Mouse (Mus musculus) thymus, adult 2 months (tissue): ENCODE data around the gene Uhrf2. TPM values are rescaled to one million over a fixed set of nuclear protein-coding genes. Genes with fewer than 3 reads are reported as not detected.

Experiments
- DNase-seq: peaks from one replicate; pipeline ENCODE4 v3.0.0; 2021
- H3K27ac ChIP-seq: fragments of 200-500 bp; 2 replicates; pipeline ENCODE4 v1.5.1; 2012; ENCODE audit warnings: low read length, control low read depth; ENCODE audit not compliant: control insufficient read depth, insufficient read depth
- H3K27me3 ChIP-seq: fragments of 200-500 bp; 2 replicates; pipeline ENCODE4 v1.6.1; 2012; ENCODE audit warnings: mild to moderate bottlenecking, low read length, moderate library complexity, mixed read lengths; ENCODE audit not compliant: control insufficient read depth, insufficient read depth
- H3K36me3 ChIP-seq: fragments of 200-500 bp; 2 replicates; pipeline ENCODE4 v1.6.1; 2012; ENCODE audit warnings: mild to moderate bottlenecking, low read length, moderate library complexity; ENCODE audit not compliant: control insufficient read depth, insufficient read depth
- H3K4me1 ChIP-seq: fragments of 200-500 bp; replicated peaks from 2 replicates; pipeline ENCODE4 v1.6.1; 2012; ENCODE audit warnings: low read length; ENCODE audit not compliant: control insufficient read depth, insufficient read depth
- H3K4me3 ChIP-seq: fragments of 200-500 bp; 2 replicates; pipeline ENCODE4 v1.5.1; 2012; ENCODE audit warnings: mild to moderate bottlenecking, low read length, control low read depth, moderate library complexity; ENCODE audit not compliant: control insufficient read depth, insufficient read depth
- CTCF ChIP-seq: fragments of 200-500 bp; IDR thresholded peaks from 2 replicates; pipeline ENCODE4 v1.5.1; 2012; ENCODE audit warnings: mild to moderate bottlenecking, control low read depth, low read length, moderate library complexity, borderline replicate concordance; ENCODE audit not compliant: control insufficient read depth, poor library complexity, insufficient read depth; ENCODE audit errors: extremely low read depth
- POLR2A ChIP-seq: fragments of 200-500 bp; IDR thresholded peaks from 2 replicates; pipeline ENCODE4 v1.6.1; 2012; ENCODE audit warnings: mild to moderate bottlenecking, low read length, control low read depth, moderate library complexity; ENCODE audit not compliant: control insufficient read depth, poor library complexity, insufficient read depth; ENCODE audit errors: extremely low read depth
- WGBS: fragments of 180-500 bp; shearing (Covaris S2); methylation state at CpG from one replicate; pipeline ENCODE4 v1.1.7; 2018; 5-methylcytosine and 5-hydroxymethylcytosine counted together
- polyA plus RNA-seq: library from polyadenylated mRNA; depleted of rRNA; stranded (reverse); fragments of >200 nt; gene quantifications from 2 replicates; pipeline ENCODE4 v1.2.3, GENCODE M21; 2012

Gene Uhrf2
- polyA plus RNA-seq, 1 experiment = 80.5 TPM

DNA sequence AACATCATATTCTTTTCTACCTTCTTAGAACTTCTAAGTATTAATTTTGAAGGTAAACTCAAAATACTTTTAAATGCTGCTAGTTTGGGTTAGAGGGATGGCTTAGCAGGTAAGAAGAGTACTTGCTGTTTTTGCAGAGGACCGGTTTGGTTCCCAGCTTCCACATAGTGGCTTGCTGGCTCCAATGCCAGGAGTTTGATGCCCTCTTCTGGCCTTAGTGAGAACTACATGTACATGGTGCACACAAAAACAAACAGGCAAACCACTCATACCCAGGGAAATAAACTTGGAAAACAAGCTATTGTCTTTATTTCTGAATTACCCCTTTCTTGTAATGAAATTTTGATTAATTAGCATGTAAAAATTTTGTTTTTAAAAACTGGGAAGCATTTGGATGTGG lies 15.5 kb downstream of the Uhrf2 start:
- Histone ChIP-seq H3K4me3 (no peak overlapping the region), H3K4me1 (no peaks in the 10 kb centered on the region), H3K27me3 (no peaks in the 10 kb centered on the region), H3K27ac (no peak overlapping the region), H3K36me3 (peaks cover 11% of the 10 kb centered on the region)
- TF ChIP-seq POLR2A (no peak), CTCF (no peak)
- DNase-seq = peak; percentile 58
- 97% methylated on average over 1 of the region's 1 CpGs for WGBS

DNA sequence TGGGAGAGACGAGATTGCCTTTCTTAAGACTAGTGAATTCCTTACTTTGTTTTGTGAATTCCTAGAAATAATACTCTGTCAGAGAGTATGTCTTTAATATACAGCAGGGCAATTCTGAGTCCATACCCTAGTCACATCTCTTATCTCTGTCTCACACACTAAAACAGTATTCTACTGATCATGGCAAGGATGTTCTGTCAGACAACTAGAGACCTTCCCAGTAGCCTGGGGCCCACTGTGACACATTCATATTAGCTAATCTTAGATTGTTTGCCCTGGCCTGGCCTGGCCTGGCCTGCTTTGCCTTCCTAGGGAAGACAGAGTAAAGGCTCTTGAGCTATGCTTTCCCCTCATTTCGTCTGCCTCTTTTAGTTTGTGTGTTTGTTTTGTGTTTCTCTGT lies 20.3 kb downstream of the Uhrf2 start:
- H3K4me1 ChIP-seq = no peaks in the 10 kb centered on the region
- DNase-seq = no peak
- no peak overlapping the region for H3K27ac ChIP-seq
- TF ChIP-seq POLR2A (no peak), CTCF (no peak)
- no peak overlapping the region for H3K4me3 ChIP-seq
- WGBS = 99% methylated on average over 2 of the region's 2 CpGs
- no peaks in the 10 kb centered on the region for H3K36me3 ChIP-seq
- H3K27me3 ChIP-seq = no peaks in the 10 kb centered on the region

DNA sequence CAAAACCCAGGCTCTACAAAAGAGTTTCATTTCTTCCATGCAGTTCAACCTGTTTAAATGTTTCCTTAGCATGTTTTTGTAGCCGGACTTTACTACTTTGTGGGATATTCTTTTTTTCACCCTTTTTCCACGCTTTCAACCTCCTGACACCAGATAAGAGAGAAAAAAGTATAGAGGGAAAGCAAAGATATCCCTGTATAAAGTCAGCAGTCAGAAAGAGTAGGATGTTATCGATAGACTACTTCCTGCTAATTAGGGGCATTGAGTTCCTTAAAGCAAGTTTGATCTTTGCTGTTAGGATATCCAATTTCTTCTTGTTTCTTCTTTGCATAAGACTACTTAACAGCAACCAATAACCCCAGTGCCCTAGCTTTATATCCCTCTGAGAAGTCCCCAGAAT lies 21.2 kb downstream of the Uhrf2 start:
- DNase-seq = no peak
- H3K4me1 ChIP-seq = no peaks in the 10 kb centered on the region
- no peak overlapping the region for H3K4me3 ChIP-seq
- H3K27ac ChIP-seq = no peak overlapping the region
- TF ChIP-seq CTCF (no peak), POLR2A (no peak)
- 96% methylated on average over 3 of the region's 3 CpGs for WGBS
- no peaks in the 10 kb centered on the region for H3K27me3 ChIP-seq
- no peaks in the 10 kb centered on the region; the same call in 1 of the 2 replicates for H3K36me3 ChIP-seq

DNA sequence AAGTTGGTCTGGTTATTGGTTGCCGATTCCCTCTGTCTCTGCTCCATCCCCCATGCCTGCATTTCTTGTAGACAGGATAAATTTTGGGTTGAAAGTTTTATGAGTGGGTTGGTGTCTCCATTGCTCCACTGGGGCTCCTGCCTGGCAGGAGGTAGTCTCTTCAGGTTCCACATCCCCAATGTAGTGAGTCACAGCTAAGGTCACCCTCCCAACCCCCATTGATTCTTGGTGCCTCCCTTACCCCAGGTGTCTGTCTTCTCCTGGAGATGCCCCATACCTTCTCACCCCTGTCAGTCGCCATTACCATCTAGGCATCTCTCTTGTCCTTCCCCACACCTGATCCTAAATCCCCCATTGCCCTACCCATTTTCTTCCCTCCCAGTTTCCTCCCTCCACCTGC lies 23.9 kb downstream of the Uhrf2 start:
- TF ChIP-seq POLR2A = no peak
- no peak for TF ChIP-seq CTCF
- 94% methylated on average over 2 of the region's 2 CpGs for WGBS
- H3K27ac ChIP-seq = no peak overlapping the region

DNA sequence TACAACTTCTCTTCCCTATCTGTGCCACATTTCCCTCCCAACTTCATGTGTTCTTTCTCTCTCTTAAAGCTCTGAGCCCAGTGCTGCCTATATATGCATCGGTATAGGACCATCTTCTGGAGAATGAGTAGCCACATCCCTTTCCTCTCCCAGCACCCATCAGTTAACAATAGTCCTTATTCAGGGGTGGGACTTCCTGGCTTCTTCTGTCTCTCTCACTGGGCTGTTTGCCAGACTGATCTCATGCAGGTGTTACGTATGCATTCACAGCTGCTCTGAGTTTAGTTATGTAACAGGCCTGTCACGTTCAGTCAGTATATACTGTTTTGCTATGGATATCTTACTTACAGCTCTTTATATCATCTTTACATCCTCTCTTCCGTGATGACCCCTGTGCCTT lies 35.5 kb downstream of the Uhrf2 start:
- Histone ChIP-seq H3K4me3 (no peak overlapping the region), H3K4me1 (peaks cover 2% of the 10 kb centered on the region; the same call in 1 of the 2 replicates), H3K36me3 (no peaks in the 10 kb centered on the region), H3K27me3 (no peaks in the 10 kb centered on the region), H3K27ac (no peak overlapping the region)
- DNase-seq = no peak
- 34% methylated on average over 4 of the region's 4 CpGs for WGBS
- TF ChIP-seq POLR2A = no peak
- TF ChIP-seq CTCF = no peak

More for the DNA sequence above, 23.9 kb downstream of the Uhrf2 start:
- Histone ChIP-seq H3K36me3 (peaks cover 6% of the 10 kb centered on the region; the same call in 1 of the 2 replicates), H3K27me3 (no peaks in the 10 kb centered on the region), H3K4me3 (no peak overlapping the region), H3K4me1 (no peaks in the 10 kb centered on the region)
- no peak for DNase-seq

DNA sequence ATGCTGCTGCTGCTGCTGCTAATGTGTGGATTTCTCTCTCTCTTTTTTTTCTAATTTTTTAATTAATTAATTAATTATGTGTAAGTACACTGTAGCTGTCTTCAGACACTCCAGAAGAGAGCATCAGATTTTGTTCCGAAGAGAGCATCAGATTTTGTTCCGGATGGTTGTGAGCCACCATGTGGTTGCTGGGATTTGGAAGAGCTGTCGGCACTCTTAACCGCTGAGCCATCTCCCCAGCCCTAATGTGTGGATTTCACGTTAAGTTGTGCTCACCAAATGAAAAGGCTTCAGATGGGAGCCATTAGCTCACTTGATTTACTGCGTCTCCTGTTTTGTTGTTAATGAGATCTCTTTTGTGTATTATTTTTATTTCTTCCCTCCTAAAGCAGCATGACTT lies 59.9 kb downstream of the Uhrf2 start:
- no peak overlapping the region for H3K4me3 ChIP-seq
- DNase-seq = no peak
- H3K36me3 ChIP-seq = peaks cover 80% of the 10 kb centered on the region
- WGBS = 99% methylated on average over 6 of the region's 6 CpGs
- TF ChIP-seq CTCF = no peak
- TF ChIP-seq POLR2A = no peak
- no peaks in the 10 kb centered on the region for H3K27me3 ChIP-seq
- no peak overlapping the region for H3K27ac ChIP-seq
- H3K4me1 ChIP-seq = no peaks in the 10 kb centered on the region
